Mouse (Mus musculus): ENCODE data around the gene Sim2.

Gene Sim2

DNA sequence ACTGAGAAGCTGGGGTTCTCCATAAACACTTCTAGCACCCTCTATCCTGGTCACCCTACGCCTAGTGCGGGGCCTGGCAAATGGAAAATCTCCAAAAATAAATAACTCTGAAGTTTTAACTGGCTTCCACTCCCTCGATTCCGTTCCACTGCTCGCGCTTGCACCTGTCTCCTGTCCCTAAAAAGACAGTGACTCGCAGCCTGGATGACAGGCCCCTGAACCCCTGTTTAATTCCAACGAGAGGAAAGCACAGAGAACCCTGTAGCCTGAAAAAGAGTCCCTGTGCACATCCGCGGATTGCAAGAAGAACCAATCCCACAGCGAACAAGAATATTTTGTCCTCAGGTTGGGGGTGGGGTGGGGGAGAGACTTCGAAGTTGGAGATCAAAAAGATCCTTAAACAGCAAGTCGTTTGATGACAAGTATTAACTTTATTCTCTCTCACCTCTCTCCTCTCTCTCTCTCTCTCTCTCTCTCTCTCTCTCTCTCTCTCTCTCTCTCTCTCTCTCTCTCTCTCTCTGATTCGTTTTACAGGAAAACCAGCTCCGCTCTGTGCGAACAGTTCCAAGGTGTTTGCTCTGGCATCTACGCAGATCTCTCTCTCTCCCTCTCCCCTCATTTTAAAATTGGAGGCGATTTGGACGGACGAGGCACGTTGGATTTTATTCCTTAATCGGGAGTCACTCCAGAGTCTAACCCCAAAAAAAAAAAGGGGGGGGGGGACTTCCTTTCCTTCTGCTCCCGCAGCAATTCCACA lies 6.2 kb upstream of the Sim2 start:
- DNase-seq (ENCODE audit: low read depth, low spot score), result no peak

DNA sequence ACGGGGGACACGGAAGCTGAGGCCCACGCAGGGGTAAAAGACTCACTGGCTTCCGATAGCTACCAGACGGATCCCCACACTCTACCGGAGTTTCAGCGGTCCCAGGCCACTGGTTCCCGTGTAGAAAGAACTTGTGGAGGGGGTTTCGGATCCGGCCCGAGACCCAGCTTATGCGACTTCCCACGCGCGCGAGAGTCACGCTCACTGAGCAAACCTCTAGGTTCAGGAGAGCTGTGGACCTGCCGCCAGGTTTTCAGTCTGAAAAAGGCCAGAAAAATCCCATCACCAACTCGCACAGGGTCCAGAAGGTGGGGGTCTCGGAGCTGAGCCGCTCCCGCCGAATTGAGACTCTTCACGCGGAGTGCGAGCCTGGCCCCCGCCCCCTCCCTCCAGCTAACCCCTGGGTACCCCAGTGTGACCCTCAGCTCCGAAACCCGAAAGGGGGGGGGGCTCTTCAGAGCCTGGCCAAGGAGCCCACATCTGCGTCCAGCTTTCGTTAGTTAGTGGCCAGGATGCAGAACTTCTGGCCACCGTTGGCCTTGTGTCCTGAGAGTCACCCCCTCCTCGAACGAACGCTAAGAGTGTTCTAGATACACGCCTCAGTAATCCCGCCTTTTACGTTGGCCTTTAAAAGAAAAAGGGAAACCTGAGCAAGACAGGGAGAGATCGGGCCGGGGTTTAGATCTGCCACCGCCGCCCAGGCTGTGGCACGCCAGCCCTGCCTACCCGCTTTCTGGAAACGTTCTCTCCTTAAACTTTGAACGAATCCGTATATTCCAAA lies 5.5 kb upstream of the Sim2 start:
- no peak for DNase-seq (ENCODE audit: low read depth, low spot score)

GRCm38 (mm10) chr16:94079856-94080555 lies 4.7 kb upstream of the Sim2 start:
- DNase-seq (ENCODE audit: low read depth, low spot score), result no peak

GRCm38 (mm10) chr16:94081596-94081995 lies 3.1 kb upstream of the Sim2 start:
- no peak for DNase-seq (ENCODE audit: low read depth, low spot score)

GRCm38 (mm10) chr16:94081996-94082708 lies 2.6 kb upstream of the Sim2 start:
- no peak for DNase-seq (ENCODE audit: low read depth, low spot score)

- no peak for DNase-seq (ENCODE audit: low read depth, low spot score)
Measured at GRCm38 (mm10) chr16:94082960-94083847, 1.5 kb upstream of the Sim2 start.

DNA sequence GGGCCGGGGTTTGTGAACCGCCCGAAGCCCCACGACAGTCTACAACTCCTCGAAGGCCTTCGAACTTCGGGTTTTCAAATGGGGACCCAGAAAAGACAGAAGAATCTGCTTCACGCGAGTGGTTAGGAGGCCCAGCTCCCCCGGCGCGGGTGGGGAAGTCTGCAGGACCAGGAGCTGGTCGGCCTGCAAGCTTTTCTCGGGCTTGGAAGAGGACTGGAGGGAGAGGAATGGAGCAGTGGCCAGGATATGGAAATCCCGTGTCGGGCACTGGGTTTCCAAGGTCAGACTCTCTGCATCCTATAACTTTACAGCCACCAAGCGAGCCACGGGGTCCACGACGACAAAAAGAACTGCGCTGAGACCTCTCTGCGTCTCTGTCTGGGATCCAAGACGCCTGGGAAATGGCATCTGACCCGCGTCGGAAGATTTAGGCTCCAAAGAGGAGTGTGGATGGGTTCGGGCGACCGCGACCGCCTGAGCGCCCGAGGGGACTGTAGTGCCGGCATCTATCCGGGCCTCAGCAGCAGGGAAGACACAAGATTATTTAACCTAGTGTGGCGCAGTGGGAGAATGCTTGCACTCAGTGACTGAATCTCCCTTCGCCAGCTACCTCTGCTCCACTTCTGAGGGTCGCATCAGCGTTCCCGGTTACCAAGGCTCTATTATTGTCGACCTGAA lies 744 bp upstream of the Sim2 start:
- DNase-seq (ENCODE audit: low read depth, low spot score), result no peak

GRCm38 (mm10) chr16:94085603-94086285 lies 1.0 kb downstream of the Sim2 start:
- no peak for DNase-seq (ENCODE audit: low read depth, low spot score)

DNA sequence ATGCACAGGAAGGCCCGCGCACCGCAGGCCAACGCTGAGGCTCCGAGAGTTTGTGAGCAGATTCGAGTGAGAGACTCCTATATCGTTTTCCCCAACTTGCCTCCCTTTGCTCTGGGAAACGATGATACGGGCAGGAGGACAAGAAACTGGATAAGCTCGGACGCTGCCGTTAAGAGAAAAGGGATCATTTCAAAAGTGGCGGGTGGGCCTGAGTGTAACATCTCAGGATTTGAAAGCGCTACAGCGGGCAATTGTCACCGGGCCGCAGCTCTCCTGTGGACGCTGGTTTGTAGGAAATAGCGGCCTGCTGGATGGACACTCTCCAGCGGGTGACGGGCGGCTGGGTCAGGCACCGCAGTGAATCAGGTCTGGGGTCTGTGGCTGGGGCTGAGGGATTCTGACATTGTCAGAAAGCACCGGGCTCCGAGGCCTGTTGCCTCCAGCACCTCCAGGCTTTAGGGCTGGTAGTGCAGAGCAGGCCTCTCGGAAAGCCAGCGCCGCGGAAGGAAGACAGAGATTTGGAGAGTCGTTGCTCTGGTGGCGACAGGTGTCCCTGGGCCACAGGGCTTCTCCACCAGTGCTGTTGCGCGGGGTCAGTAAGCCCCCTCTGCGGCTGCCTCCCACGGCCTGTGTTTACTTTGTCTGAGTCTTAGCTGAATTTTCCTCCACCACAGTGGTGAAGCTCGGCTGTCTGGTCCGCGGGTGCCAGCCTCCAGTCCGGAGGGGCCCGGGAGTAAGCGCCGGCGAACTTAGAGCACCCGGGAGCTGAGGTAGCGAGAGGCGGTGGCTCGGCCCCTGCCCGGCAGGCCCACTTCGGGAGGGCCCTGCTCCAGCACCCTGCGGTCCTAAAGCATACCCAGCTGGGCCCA lies 2.2 kb downstream of the Sim2 start:
- DNase-seq (ENCODE audit: low read depth, low spot score), result no peak

GRCm38 (mm10) chr16:94087570-94088225 lies 3.0 kb downstream of the Sim2 start:
- no peak for DNase-seq (ENCODE audit: low read depth, low spot score)

DNA sequence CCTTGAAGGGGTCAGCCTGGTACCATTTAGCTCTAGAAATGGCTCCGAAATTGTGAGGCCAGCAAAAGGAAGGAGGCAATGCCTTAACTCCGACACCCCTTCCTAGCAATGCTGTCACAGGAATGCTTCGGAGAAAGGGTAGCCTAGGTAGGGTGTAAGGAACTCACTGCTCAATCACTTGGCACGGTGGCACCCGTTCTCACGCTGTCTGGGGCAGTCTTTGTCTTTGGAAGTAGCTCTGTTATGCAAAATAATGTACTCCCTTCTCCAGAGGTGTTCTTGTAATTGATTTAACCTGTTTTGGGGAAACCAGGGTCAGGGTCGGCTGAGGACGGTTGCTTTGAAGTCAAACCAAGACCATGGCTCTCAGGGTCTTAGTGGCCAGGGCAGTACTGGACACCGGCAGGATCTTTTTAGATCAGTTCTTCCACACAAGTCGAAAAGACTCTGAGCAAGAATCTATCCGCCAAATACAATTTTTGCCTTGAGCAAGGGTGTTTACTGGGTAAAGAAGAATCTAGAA lies 3.6 kb downstream of the Sim2 start:
- no peak for DNase-seq (ENCODE audit: low read depth, low spot score)

DNA sequence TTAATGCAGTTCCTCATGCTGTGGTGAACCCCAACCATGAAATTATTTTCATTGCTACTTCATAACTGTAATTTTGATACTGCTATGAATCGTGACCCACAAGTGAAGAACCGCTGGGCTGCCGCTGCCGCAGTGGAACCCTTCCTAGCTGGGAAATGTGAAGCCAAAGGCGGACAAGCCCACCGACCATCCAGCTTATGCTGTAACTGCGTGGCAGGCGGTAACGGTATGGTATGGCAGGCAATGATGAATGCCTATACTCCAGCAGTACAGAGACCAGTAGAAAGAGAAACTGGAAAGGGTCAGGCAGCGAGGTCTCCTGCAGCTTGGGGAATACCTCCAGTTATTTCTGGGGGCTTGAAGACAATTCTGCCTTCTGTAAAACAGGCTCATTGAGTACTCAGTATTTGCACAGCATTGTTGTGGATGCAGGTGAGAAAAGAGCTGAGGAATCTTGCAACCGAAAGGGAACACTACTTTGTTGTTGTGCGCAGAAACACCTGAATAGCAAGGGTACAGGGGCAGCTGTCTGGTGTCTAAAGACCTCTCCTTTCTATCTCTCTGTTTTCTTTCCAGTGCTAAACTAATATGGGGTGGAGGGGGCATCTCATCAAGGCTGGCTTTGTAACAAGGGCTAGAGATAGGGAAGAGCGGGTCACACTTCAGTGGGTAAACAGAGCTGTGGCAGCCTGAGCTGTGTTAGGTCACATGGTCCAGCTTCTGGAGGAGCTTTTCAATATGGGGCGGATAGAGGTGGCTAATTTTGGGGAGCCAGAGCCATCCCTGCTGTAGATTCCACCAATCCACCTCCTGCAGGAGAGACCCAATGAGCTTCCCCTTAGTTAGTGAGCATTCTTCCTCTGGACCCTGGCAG lies 4.3 kb downstream of the Sim2 start:
- no peak for DNase-seq (ENCODE audit: low read depth, low spot score)

- no peak for DNase-seq (ENCODE audit: low read depth, low spot score)
Measured at GRCm38 (mm10) chr16:94092511-94093150, 7.9 kb downstream of the Sim2 start.

- no peak for DNase-seq (ENCODE audit: low read depth, low spot score)
Measured at GRCm38 (mm10) chr16:94093151-94093863, 8.6 kb downstream of the Sim2 start.

GRCm38 (mm10) chr16:94094251-94095108 lies 9.7 kb downstream of the Sim2 start:
- no peak for DNase-seq (ENCODE audit: low read depth, low spot score)
